Mouse (Mus musculus) ES-Bruce4 (cell line): ENCODE results near the gene Snx9.

Experiments used
- CTCF ChIP-seq: IDR thresholded peaks from one replicate; pipeline ENCODE4 v1.8.1; 2011; ENCODE audit warnings: low read depth, low read length
- POLR2A ChIP-seq: IDR thresholded peaks from one replicate; pipeline ENCODE4 v1.8.1; 2011; ENCODE audit warnings: low read length; ENCODE audit not compliant: insufficient read depth

DNA sequence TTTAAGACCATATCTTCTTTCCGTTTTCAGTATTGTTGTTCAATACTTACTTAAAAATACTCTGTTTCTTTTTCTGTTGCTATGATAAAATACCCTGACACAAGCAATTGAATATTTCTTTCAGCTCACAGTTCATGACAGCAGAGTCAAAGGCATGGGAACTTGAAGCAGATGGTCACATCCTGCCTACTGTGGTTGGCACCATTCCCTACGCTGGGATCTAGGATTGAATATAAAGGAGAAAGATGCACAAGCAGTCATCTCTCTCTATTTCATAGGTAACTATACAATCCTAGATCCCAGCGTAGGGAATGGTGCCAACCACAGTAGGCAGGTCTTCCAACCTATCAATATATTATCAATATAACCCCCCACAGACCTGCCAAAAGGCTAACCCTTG lies 9.3 kb downstream of the Snx9 start:
- no peak for TF ChIP-seq POLR2A
- TF ChIP-seq CTCF: no peak
